Mouse (Mus musculus) limb, embryonic 11.5 days (tissue): ENCODE measurements at regions not wholly inside any gene's neighbourhood (a gene's known extent, or its start where the extent isn't known, plus 50 kb on each side); places are given as distances from the start of the nearest gene placed in this dataset.

Experiments used
- ATAC-seq: fragments of 200-750 bp; cut with Nextera tagmentation; 2 replicates; pipeline ENCODE4 v1.8.0; 2017; ENCODE audit warnings: low read depth; ENCODE audit not compliant: insufficient number of reproducible peaks, low FRiP score, low TSS enrichment
- DNase-seq: peaks from one replicate; pipeline ENCODE4 v3.0.0-alpha.2; 2015; ENCODE audit warnings: low spot score
- H3K27ac ChIP-seq: fragments of 300-500 bp; sonication (generic); replicated peaks from 2 replicates; pipeline ENCODE4 v1.5.1; 2014; ENCODE audit warnings: low read depth, mild to moderate bottlenecking, low read length
- H3K27me3 ChIP-seq: fragments of 300-500 bp; sonication (generic); 2 replicates; pipeline ENCODE4 v1.6.1; 2014; ENCODE audit warnings: mild to moderate bottlenecking, low read length, mixed read lengths; ENCODE audit not compliant: control insufficient read depth, insufficient read depth
- H3K36me3 ChIP-seq: fragments of 300-500 bp; sonication (generic); 2 replicates; pipeline ENCODE4 v1.6.1; 2014; ENCODE audit warnings: mild to moderate bottlenecking, low read length, moderate library complexity, mixed read lengths; ENCODE audit not compliant: control insufficient read depth, insufficient read depth
- H3K4me1 ChIP-seq: fragments of 300-500 bp; sonication (generic); 2 replicates; pipeline ENCODE4 v1.6.1; 2014; ENCODE audit warnings: low read length, mixed read lengths; ENCODE audit not compliant: control insufficient read depth, insufficient read depth
- H3K4me2 ChIP-seq: fragments of 300-500 bp; sonication (generic); 2 replicates; pipeline ENCODE4 v1.6.1; 2014; ENCODE audit warnings: low read depth, mild to moderate bottlenecking, moderate library complexity; ENCODE audit not compliant: severe bottlenecking
- H3K4me3 ChIP-seq: fragments of 300-500 bp; sonication (generic); 2 replicates; pipeline ENCODE4 v1.5.1; 2014; ENCODE audit warnings: low read depth, low read length
- H3K9ac ChIP-seq: fragments of 300-500 bp; sonication (generic); 2 replicates; pipeline ENCODE4 v1.6.1; 2014; ENCODE audit warnings: mild to moderate bottlenecking, low read length
- H3K9me3 ChIP-seq: fragments of 300-500 bp; sonication (generic); 2 replicates; pipeline ENCODE4 v1.6.1; 2016; ENCODE audit warnings: low read length; ENCODE audit not compliant: control insufficient read depth
- WGBS: fragments of 180-500 bp; shearing (Covaris S2); extraction: QIAGEN DNeasy Blood & Tissue Kit; methylation state at CpG from one replicate; pipeline ENCODE4 v1.1.7; 2014; 5-methylcytosine and 5-hydroxymethylcytosine counted together

DNA sequence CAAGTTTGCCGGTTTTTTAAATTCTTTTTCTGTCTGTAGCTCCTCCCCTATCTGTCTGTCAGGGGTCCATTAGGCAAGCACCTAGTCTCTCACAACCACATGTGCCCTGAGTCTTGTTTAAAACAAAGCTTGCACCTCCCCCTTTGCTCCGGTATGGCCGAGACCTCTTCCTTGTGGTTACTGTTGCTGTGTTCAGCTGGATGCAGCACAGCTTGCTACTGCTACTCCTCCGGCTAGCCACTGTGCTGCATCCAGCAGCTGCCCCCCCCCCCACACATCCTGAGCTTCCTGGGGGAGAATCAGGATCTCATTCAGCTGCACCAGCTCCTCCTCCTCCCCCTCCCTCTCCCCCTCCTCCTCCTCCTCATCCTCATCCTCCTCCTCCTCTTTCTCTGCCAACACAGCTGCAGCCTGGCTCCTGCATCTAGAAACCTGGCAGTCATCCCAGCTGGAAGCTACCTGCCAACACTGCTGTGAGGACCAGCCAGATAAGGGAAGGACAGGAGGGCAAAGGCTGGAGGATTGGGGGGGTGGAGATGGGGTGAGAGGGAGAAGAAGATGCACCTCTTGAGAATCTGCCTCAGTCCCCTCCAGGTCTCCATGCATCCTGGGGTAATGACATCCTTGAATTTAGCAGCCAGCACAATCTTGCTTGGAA lies 114.8 kb upstream of the Tmem260 start:
- Histone ChIP-seq H3K27me3 (no peaks in the 10 kb centered on the region), H3K4me2 (peak overlapping the region; percentile 27), H3K9me3 (no peaks in the 10 kb centered on the region), H3K36me3 (no peaks in the 10 kb centered on the region), H3K4me3 (no peak overlapping the region), H3K4me1 (peaks cover 27% of the 10 kb centered on the region), H3K27ac (no peak overlapping the region), H3K9ac (no peak overlapping the region)
- peak; percentile 64 for DNase-seq
- ATAC-seq = no peak
- 2% methylated on average over 4 of the region's 4 CpGs for WGBS

GRCm38 (mm10) chr14:48331623-48332000 lies 114.3 kb upstream of the Tmem260 start:
- peaks cover 27% of the 10 kb centered on the region for H3K4me1 ChIP-seq
- no peaks in the 10 kb centered on the region for H3K9me3 ChIP-seq
- DNase-seq (no peak), ATAC-seq (no peak)
- H3K27me3 ChIP-seq = no peaks in the 10 kb centered on the region
- H3K27ac ChIP-seq = 0 out of 2 replicates have a peak overlapping the region, but pooled peaks have one; percentile 72
- WGBS = 32% methylated on average over 2 of the region's 2 CpGs
- no peaks in the 10 kb centered on the region for H3K36me3 ChIP-seq
- H3K4me3 ChIP-seq = no peak overlapping the region
- no peak overlapping the region for H3K4me2 ChIP-seq
- H3K9ac ChIP-seq = no peak overlapping the region

DNA sequence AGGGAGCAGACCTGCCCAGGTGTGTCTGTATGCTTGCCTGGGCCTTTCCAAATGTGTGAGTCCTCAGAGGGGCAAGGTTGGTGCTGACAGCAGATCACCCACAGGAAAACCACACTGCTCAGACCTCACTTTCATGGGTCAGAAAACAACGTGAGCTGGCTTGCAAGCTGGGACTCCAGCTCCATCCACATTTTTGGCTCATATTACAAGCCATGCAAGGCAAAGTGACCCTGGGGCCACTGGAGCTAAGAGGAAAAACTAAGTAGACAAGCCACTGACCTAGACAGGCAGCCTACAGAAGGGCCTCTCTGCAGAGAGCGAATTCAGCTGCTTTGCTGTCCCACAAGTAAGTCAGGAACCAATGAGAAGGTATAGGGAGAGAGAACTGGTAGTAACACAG lies 113.7 kb upstream of the Tmem260 start:
- Histone ChIP-seq H3K27me3 (no peaks in the 10 kb centered on the region), H3K4me2 (no peak overlapping the region; the same call in 1 of the 2 replicates), H3K4me3 (no peak overlapping the region), H3K4me1 (peaks cover 27% of the 10 kb centered on the region), H3K9ac (0 out of 2 replicates have a peak overlapping the region, but pooled peaks have one; percentile 18), H3K36me3 (no peaks in the 10 kb centered on the region), H3K27ac (peak overlapping the region; percentile 72), H3K9me3 (no peaks in the 10 kb centered on the region)
- WGBS = 25% methylated on average over 2 of the region's 2 CpGs
- DNase-seq (peak; percentile 66), ATAC-seq (peak; percentile 54)

GRCm38 (mm10) chr14:48332660-48333059 lies 113.3 kb upstream of the Tmem260 start:
- H3K4me2 ChIP-seq = no peak overlapping the region; the same call in 1 of the 2 replicates
- H3K9me3 ChIP-seq = no peaks in the 10 kb centered on the region
- no peak for ATAC-seq
- peaks cover 27% of the 10 kb centered on the region for H3K4me1 ChIP-seq
- H3K4me3 ChIP-seq = no peak overlapping the region
- peak overlapping the region; percentile 72; the same call in 1 of the 2 replicates for H3K27ac ChIP-seq
- WGBS = 35% methylated on average over 4 of the region's 4 CpGs
- H3K36me3 ChIP-seq = no peaks in the 10 kb centered on the region
- 0 out of 2 replicates have a peak overlapping the region, but pooled peaks have one; percentile 18 for H3K9ac ChIP-seq
- no peaks in the 10 kb centered on the region for H3K27me3 ChIP-seq
- no peak for DNase-seq

DNA sequence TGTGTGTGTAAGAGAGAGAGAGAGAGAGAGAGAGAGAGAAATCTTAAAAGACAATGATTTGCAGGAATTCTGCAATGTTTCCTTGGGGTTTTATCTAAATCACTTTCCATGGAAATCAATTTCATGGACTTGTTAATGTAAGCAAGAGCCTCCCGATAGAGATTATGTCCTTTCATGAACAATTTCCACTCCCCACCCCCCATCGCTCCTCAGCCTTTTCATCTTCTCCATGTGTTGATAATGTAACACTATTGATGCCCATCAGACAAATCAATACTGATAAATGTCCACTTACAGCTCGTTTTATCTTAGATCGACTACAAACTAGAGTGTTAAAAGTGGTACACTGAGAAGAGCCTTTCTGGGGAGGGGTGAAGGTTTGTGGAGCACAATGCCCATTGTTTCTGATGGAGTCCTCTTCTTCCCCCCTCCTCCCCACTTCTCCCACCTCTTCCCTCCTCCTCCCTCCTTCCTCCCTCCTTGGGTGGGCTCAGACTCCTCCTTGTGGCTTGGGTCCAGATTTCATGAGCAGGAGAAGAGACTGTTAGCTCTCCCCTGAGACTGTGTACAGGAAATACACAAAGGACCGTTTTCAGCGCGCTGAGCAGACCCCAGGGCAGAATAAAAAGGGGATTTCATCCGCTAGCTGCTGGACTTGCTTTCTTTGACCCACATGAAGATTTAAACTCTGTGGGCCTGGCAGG lies 111.7 kb upstream of the Tmem260 start:
- Histone ChIP-seq H3K4me2 (no peak overlapping the region), H3K4me1 (peaks cover 27% of the 10 kb centered on the region), H3K27ac (no peak overlapping the region), H3K36me3 (no peaks in the 10 kb centered on the region), H3K9me3 (no peaks in the 10 kb centered on the region), H3K9ac (no peak overlapping the region), H3K27me3 (no peaks in the 10 kb centered on the region), H3K4me3 (no peak overlapping the region)
- DNase-seq (no peak), ATAC-seq (no peak)
- WGBS = 54% methylated on average over 8 of the region's 8 CpGs

DNA sequence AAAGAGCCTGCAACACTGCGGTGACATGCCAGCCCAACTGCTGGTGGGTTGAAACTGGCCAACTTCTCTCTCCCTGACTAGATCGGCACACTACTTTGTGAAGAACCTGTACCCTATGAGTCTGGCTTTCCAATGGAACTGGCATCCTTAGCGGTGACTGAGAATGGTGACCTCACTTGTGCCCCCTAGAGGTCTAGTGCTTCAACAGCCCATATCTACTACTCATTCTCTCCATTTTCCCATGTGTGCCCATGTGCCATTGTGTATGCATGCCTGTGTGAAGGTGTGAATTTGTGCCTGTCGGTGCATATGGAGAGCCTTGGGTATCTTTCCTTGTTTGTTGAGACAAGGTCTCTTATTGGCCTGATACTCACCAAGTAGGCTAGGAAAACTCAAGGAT lies 106.5 kb upstream of the Tmem260 start:
- no peak overlapping the region for H3K4me2 ChIP-seq
- H3K27ac ChIP-seq = no peak overlapping the region
- H3K9ac ChIP-seq = no peak overlapping the region
- no peaks in the 10 kb centered on the region for H3K36me3 ChIP-seq
- H3K27me3 ChIP-seq = no peaks in the 10 kb centered on the region
- H3K4me3 ChIP-seq = no peak overlapping the region
- DNase-seq = no peak
- H3K9me3 ChIP-seq = no peaks in the 10 kb centered on the region
- 0 out of 2 replicates have a peak, but pooled peaks cover 2% of the 10 kb centered on the region for H3K4me1 ChIP-seq
- no peak for ATAC-seq
- 85% methylated on average over 4 of the region's 4 CpGs for WGBS

DNA sequence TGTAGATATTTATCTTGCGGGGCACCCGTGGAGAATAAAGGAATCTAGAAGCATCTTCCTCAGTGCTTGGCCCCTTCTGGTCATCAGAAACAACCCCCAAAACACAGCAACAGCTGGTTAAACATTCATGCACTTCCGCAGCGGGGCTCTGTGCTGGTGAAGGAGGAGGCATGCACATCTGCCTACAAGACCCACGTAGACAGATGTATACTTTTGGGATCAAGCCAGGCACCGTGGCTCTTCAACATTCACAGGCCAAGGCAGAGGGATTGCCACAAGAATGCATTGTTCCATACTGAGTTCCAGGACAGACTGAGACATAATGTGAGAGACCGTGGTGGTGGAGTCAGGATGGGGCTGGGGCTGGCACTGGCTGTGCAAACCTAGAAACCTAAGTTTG lies 103.0 kb upstream of the Tmem260 start:
- Histone ChIP-seq H3K4me3 (no peak overlapping the region), H3K27me3 (no peaks in the 10 kb centered on the region), H3K9ac (no peak overlapping the region), H3K4me1 (no peaks in the 10 kb centered on the region), H3K27ac (no peak overlapping the region), H3K36me3 (no peaks in the 10 kb centered on the region), H3K9me3 (no peaks in the 10 kb centered on the region), H3K4me2 (no peak overlapping the region)
- DNase-seq (no peak), ATAC-seq (no peak)
- WGBS = 79% methylated on average over 7 of the region's 7 CpGs

DNA sequence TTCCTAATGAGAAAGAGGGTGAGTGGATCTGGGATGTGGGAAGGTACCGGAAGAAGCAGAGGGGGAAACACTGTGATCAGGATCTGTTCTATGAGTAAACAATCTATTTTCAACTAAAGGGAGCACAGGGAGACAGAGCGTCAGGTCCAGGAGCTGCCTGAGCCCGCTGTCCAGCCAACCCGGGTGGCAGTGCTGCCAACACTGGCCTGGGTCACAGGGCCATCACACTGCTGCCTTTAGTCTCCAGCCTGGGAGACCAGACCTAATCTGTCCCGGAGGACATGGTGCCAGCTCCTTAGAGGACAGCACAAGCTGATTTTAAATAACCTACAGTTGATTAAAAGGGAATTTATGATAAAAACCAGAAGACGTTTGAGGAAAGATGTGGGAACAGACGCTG lies 100.0 kb upstream of the Tmem260 start:
- H3K4me3 ChIP-seq = no peak overlapping the region
- no peaks in the 10 kb centered on the region for H3K27me3 ChIP-seq
- H3K4me2 ChIP-seq = no peak overlapping the region
- DNase-seq (no peak), ATAC-seq (no peak)
- 81% methylated on average over 7 of the region's 7 CpGs for WGBS
- no peak overlapping the region for H3K9ac ChIP-seq
- H3K4me1 ChIP-seq = peaks cover 9% of the 10 kb centered on the region
- H3K27ac ChIP-seq = no peak overlapping the region
- H3K36me3 ChIP-seq = no peaks in the 10 kb centered on the region
- H3K9me3 ChIP-seq = no peaks in the 10 kb centered on the region
